Mouse (Mus musculus): Measurements from ENCODE around the gene Brd1.
"Not testable (repeated sequence)": the region's sequence is repeated elsewhere in the genome, so short reads cannot be mapped to it uniquely, and the experiment has no call there.

The Brd1 gene

GRCm38 (mm10) chr15:88730717-88731116, 3.3 kb downstream of the Brd1 start:
- no peak for DNase-seq (ENCODE audit: low read depth, low spot score)

DNA sequence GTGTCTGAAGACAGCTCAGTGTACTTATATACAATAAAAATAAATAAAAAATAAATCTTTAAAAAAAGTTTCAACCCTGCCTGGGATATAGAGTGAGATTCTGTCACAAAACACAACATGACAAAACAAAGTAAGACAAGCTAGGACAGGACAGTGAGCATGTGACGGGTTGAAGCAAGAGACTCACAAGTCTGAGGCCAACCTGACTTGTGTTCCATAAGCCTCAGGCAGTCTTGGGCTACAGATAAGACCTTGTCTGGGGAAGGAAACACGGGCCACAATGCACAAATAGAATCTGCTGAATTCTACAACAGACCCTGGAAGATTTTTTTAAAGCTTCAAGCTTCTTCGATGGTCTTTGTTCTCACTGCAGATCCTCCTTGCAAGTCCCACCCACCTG, 6.8 kb downstream of the Brd1 start:
- no peak for DNase-seq (ENCODE audit: low read depth, low spot score)

GRCm38 (mm10) chr15:88725036-88725435, 9.0 kb downstream of the Brd1 start:
- DNase-seq (ENCODE audit: low read depth, low spot score) = no peak

- no peak for DNase-seq (ENCODE audit: low read depth, low spot score)
Observed at GRCm38 (mm10) chr15:88724311-88724710, 9.7 kb downstream of the Brd1 start.

DNA sequence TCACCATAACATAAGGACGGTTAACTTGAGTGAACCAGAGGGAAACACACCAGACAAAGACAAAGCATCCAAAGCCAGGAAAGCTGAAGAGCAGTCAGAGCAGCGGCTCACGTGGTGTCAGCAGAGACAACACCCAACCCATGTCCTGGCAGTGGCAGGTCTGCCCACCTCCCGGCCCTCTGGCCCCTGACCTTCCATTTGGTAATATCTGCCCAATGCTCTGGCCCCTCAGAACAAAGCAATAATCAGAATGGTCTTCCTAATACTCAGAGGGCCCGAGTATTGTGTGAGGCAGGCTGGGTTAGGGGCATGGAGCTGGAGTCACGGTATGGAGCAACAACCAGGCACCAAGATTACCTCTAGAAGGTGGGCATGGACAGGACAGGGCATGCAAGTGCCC, 10.8 kb downstream of the Brd1 start:
- no peak for DNase-seq (ENCODE audit: low read depth, low spot score)

- no peak for DNase-seq (ENCODE audit: low read depth, low spot score)
Observed at GRCm38 (mm10) chr15:88717239-88717638, 16.8 kb downstream of the Brd1 start.

- DNase-seq (ENCODE audit: low read depth, low spot score) = peak; percentile 57
Observed at GRCm38 (mm10) chr15:88716350-88716749, 17.7 kb downstream of the Brd1 start.

DNA sequence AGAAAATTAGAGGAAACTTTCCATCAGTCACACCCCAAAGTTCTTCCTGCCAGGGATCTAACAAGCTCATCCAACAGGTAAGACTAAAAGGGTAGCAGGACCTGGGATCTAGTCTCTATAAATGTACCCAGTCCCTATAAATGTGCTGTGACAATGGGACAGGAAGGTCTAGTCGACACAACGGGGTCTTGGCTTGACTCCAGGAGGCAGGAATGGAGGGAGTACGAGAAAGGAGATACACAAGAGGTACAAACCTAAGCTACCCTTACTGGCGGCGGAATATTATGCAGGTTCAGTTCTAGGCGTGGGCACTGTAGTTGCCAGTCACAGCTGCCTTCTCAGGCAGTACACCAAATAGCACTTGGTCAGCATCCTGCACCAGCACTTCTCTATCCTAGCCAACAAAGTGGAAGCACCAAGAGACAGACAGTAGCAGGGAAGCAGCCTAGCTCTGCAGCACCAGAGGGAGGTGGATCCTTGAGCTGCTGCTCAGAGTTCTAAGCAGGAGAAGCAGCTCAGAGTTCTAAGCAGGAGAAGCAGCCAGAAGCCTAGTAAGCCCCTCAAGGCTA, 19.9 kb downstream of the Brd1 start:
- no peak for DNase-seq (ENCODE audit: low read depth, low spot score)

DNA sequence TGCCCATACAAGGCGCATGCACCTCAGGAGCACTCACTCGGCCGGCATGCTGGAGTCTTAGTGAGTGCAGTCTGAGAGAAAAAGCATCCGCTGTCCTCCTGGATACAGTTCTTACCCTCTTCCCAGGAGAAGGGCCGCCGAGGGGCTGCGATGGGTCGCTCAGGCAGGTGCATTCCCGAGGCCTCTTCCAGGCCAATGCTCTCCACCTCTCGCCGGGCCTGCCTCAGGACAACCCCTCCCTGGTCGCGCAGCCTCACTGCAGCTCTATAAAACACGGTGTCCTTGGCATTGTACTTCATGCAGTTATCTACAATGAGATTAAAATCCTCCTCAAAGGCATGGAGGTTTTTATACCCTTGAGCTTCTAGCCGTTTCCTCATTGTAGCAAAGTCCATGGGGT, 21.5 kb downstream of the Brd1 start:
- no peak for DNase-seq (ENCODE audit: low read depth, low spot score)

GRCm38 (mm10) chr15:88709878-88710277, 24.2 kb downstream of the Brd1 start:
- no peak for DNase-seq (ENCODE audit: low read depth, low spot score)

GRCm38 (mm10) chr15:88708657-88709511, 25.1 kb downstream of the Brd1 start:
- no peak for DNase-seq (ENCODE audit: low read depth, low spot score)

DNA sequence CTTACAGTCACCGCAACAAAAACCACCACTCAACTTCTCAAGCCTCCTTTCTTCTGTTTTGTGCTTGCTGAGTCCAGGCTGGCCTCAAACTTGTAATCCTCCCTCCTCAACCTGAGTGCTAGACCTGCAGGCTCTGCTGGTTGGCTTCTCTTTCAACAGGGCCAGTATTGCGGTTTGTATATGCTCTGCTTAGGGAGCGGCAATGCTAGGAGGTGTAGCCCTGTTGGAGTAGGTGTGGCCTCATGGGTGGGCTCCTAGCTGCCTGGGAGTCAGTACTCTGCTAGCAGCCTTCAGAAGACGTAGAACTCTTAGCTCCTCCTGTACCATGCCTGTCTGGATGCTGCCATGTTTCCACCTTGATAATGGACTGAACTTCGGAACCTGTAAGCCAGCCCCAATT, 25.8 kb downstream of the Brd1 start:
- DNase-seq (ENCODE audit: low read depth, low spot score) = no peak

DNA sequence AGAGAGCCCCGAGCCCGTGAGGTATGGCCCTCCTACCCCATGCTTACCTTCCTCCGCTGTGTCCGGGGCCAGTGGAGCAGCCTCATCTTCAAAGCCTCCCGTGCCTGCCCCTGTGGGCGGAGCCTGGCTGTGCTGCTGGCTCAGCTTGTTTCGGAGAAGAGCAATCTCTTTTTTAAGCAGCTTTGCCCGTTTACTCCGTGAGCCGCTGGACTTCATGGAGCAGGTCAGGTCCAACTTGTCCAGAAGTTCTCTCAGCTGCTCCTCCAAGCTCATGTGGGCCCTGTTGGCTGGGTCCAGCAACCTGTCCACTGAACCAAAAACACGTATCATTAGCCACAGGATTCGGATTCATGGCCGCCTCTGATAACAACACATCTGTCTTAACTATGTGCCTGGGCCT, 27.0 kb downstream of the Brd1 start:
- DNase-seq (ENCODE audit: low read depth, low spot score) = not testable (repeated sequence)

- no peak for DNase-seq (ENCODE audit: low read depth, low spot score)
Observed at GRCm38 (mm10) chr15:88706320-88706719, 27.7 kb downstream of the Brd1 start.

GRCm38 (mm10) chr15:88704284-88704683, 29.7 kb downstream of the Brd1 start:
- no peak for DNase-seq (ENCODE audit: low read depth, low spot score)

- no peak for DNase-seq (ENCODE audit: low read depth, low spot score)
Observed at GRCm38 (mm10) chr15:88702501-88702900, 31.5 kb downstream of the Brd1 start.

DNA sequence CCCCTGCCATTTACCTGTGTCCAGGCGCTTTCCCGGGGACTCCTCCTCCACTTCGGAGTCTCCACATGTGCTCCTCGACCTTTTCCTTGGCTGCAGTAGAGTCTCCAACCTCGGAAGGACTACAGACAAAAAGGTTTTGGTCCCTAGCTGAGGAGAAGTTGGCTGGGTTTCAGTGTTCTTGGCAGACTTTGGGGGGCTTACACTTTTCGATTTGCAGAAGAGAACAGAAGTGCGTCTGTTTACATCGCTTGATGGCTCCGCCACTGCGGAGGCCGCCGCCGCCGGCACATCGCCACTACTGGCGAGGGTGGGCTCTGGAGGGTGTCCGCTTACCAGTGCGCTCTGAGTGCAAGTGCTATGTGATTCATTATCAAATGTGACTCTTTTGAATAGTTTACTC, 33.3 kb downstream of the Brd1 start:
- DNase-seq (ENCODE audit: low read depth, low spot score) = no peak

DNA sequence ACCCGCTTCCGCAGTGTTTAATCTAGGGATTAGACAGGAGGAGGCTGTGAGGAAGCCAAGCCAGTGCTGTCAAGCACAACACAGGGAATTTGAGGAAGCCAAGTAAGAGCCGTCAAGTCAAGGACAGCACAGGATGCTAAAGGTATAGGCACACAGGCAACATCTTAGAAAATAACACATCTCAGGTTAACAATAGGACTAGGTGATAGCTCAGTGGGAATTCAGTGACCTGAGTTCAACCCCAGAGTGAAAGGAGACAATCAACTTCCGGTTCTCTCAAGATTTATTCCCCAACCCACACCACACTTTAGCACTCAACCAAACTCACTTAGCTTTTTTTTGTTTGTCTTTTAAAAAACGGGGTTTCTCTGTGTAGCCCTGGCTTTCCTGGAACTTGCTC, 34.5 kb downstream of the Brd1 start:
- no peak for DNase-seq (ENCODE audit: low read depth, low spot score)

- DNase-seq (ENCODE audit: low read depth, low spot score) = no peak
Observed at GRCm38 (mm10) chr15:88697586-88697985, 36.4 kb downstream of the Brd1 start.

- DNase-seq (ENCODE audit: low read depth, low spot score) = no peak
Observed at GRCm38 (mm10) chr15:88696055-88696454, 38.0 kb downstream of the Brd1 start.

DNA sequence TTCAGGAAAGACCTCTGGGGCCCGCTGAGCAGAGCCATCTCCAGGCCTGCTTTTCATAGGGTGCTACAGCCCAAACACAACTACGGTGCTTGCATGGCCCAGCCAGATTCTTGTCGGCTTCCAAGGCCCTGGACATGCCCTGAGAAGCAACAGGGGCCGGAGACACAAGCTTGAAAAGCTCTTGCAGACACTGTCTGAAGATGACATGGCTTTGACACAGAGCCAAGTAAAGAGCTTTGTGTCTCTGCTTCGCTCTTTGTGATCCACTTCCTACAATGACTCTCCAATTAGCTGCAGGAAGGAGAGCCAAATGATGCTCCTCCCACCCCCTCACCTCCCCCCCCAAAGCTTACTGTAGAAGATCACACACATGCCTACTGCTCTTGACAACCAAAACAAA, 40.0 kb downstream of the Brd1 start:
- no peak for DNase-seq (ENCODE audit: low read depth, low spot score)

- DNase-seq (ENCODE audit: low read depth, low spot score) = no peak
Observed at GRCm38 (mm10) chr15:88692720-88693119, 41.3 kb downstream of the Brd1 start.

DNA sequence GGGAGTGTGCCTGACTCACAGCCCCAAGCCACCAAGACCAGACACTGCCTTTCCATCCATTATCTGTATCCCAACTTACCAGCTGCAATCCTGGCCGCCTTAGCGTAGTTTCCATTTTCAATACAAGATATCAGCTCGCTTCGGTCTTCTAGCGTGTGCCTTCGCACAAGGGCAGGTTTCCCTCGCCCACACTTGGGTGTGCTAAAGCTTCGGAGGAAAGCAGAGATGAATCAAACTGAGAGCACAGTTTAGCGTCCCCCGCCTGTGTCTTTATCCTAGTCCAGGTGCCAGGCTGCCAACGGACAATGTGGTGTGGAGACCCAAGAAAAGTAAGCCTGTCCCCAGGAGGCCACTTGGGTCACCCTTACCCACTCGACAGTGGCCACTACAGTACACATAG, 42.9 kb downstream of the Brd1 start:
- no peak for DNase-seq (ENCODE audit: low read depth, low spot score)

Measured in 3T3-L1 (cell line).